Mouse (Mus musculus): ENCODE data around the gene Ralgps1. TPM values are rescaled to one million over a fixed set of nuclear protein-coding genes. Genes with fewer than 3 reads are reported as not detected.

Gene Ralgps1
- polyA plus RNA-seq, 2 experiments from 2014 or later, result 5.8 to 8.9 TPM

- no peak for ATAC-seq
These were observed 50.7 kb downstream of the Ralgps1 start for GRCm38 (mm10) chr2:33320568-33320967.

- no peak for ATAC-seq
These were observed 51.4 kb downstream of the Ralgps1 start for GRCm38 (mm10) chr2:33319934-33320333.

GRCm38 (mm10) chr2:33319455-33319854 lies 51.8 kb downstream of the Ralgps1 start:
- no peak for ATAC-seq

- no peak for ATAC-seq
These were observed 52.8 kb downstream of the Ralgps1 start for GRCm38 (mm10) chr2:33318491-33318964.

GRCm38 (mm10) chr2:33316516-33316915 lies 54.8 kb downstream of the Ralgps1 start:
- no peak for ATAC-seq

GRCm38 (mm10) chr2:33316063-33316405 lies 55.3 kb downstream of the Ralgps1 start:
- no peak for ATAC-seq

GRCm38 (mm10) chr2:33315233-33316062 lies 55.8 kb downstream of the Ralgps1 start:
- ATAC-seq, result no peak

- ATAC-seq, result no peak
These were observed 61.9 kb downstream of the Ralgps1 start for GRCm38 (mm10) chr2:33309426-33309825.

GRCm38 (mm10) chr2:33306565-33306964 lies 64.7 kb downstream of the Ralgps1 start:
- no peak for ATAC-seq

GRCm38 (mm10) chr2:33303416-33303947 lies 67.8 kb downstream of the Ralgps1 start:
- no peak for ATAC-seq

- ATAC-seq, result no peak
These were observed 68.5 kb downstream of the Ralgps1 start for GRCm38 (mm10) chr2:33302828-33303227.

- no peak for ATAC-seq
These were observed 68.9 kb downstream of the Ralgps1 start for GRCm38 (mm10) chr2:33302405-33302804.

- no peak for ATAC-seq
These were observed 70.8 kb downstream of the Ralgps1 start for GRCm38 (mm10) chr2:33300371-33301046.

GRCm38 (mm10) chr2:33298928-33299327 lies 72.4 kb downstream of the Ralgps1 start:
- ATAC-seq, result no peak

GRCm38 (mm10) chr2:33295115-33295514 lies 76.2 kb downstream of the Ralgps1 start:
- ATAC-seq, result no peak

- no peak for ATAC-seq
These were observed 79.2 kb downstream of the Ralgps1 start for GRCm38 (mm10) chr2:33292057-33292456.

- no peak for ATAC-seq
These were observed 80.8 kb downstream of the Ralgps1 start for GRCm38 (mm10) chr2:33290491-33290890.

- no peak for ATAC-seq
These were observed 82.4 kb downstream of the Ralgps1 start for GRCm38 (mm10) chr2:33288837-33289236.

GRCm38 (mm10) chr2:33283674-33284073 lies 87.6 kb downstream of the Ralgps1 start:
- ATAC-seq, result no peak

GRCm38 (mm10) chr2:33282877-33283276 lies 88.4 kb downstream of the Ralgps1 start:
- ATAC-seq, result no peak

GRCm38 (mm10) chr2:33281807-33282206 lies 89.5 kb downstream of the Ralgps1 start:
- no peak for ATAC-seq

- ATAC-seq, result no peak
These were observed 90.8 kb downstream of the Ralgps1 start for GRCm38 (mm10) chr2:33280525-33280924.

- no peak for ATAC-seq
These were observed 91.5 kb downstream of the Ralgps1 start for GRCm38 (mm10) chr2:33279758-33280157.
